Mouse (Mus musculus): ENCODE data around the gene Zfp60. TPM values are rescaled to one million over a fixed set of nuclear protein-coding genes. Genes with fewer than 3 reads are reported as not detected.
"Not testable (repeated sequence)": the region's sequence is repeated elsewhere in the genome, so short reads cannot be mapped to it uniquely, and the experiment has no call there.

Zfp60 gene
- polyA plus RNA-seq, 1 experiment from 2014 or later: 101 TPM

DNA sequence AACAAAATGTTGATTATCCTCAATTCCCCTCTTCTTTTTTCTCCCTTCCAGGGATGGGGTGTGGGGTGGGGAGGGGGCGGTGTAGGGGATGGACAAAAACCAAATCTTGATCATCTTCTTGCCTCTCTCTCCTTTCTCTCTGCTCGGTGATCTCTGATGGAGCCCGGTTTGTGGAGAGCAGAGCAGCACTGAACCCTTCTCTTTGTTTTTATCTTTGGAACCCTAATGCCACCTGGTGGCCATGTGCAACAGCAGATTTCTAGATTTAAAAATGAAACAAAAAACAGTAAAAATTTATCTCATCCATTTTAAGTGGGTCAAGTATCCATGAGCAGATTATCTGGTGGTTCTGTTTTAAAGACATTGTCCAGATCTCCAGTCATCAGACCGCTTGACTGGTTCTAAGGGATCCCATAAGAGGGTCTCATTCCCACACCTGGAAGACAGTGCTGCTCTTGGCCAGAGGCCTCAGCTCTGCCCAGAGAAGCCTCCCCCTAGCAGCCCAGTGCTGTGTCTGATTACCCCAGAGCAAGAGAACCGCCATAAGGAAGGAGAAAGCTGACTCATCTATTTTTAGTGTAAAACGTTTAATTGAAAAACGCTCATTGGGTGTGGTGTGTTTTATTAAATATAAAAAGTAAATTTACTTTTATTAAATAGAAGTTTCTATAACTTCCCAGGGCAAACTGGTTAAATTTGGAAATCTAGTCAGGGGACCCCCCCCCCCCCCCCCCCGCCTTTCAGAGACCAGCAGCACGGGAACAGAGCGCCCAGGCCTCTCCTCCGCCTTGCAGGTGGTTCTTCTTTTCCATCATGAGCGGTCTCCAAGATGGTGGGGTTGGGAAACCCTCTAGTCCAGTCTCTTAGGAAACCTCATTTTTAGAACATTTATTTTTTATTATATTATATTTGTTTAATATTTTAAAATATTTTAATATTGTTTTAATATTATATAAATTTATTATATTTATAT, 5.3 kb upstream of the Zfp60 start:
- peak overlapping the region; percentile 52; the same call in 1 of the 2 replicates for H3K27ac ChIP-seq
- 44% methylated on average over 12 of the region's 12 CpGs for WGBS
- H3K9me3 ChIP-seq (replicated peaks): no peaks in the 10 kb centered on the region
- ATAC-seq (ENCODE audit: low FRiP score): peak; percentile 86
- no peaks in the 10 kb centered on the region for H3K27me3 ChIP-seq
- 0 out of 2 replicates have a peak overlapping the region, but pooled peaks have one; percentile 41 for H3K9ac ChIP-seq
- H3K36me3 ChIP-seq: no peaks in the 10 kb centered on the region
- H3K4me3 ChIP-seq: no peak overlapping the region
- H3K4me1 ChIP-seq: no peaks in the 10 kb centered on the region
- no peak overlapping the region for H3K4me2 ChIP-seq (replicated peaks)

DNA sequence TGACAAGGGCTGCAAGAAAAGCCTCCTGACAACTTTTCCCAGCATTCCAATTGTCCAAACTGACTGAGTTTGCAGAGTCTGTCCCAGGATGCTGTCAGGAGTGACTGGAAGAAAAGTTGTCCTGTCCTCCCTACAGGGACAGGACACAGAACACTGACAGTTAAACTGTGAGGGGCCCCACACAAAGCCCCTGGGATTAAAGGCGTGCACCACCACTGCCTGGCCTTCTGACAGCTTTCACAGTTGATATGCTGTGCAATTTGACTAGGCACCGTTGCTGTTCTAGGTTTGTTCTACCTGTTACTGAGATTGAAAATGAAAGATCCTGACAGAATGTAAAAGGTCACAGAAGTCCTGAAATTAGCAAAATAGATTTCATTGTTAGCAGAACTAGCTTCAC, 3.7 kb upstream of the Zfp60 start:
- H3K4me2 ChIP-seq (replicated peaks): no peak overlapping the region
- H3K4me1 ChIP-seq: peaks cover under 1% of the 10 kb centered on the region; the same call in 1 of the 2 replicates
- no peak overlapping the region for H3K27ac ChIP-seq
- H3K27me3 ChIP-seq: no peaks in the 10 kb centered on the region
- no peak for ATAC-seq (ENCODE audit: low FRiP score)
- no peak overlapping the region for H3K4me3 ChIP-seq
- H3K36me3 ChIP-seq: no peaks in the 10 kb centered on the region
- no peaks in the 10 kb centered on the region for H3K9me3 ChIP-seq (replicated peaks)
- H3K9ac ChIP-seq: no peak overlapping the region
- WGBS: 62% methylated on average over 2 of the region's 2 CpGs

GRCm38 (mm10) chr7:27731946-27732345, 757 bp downstream of the Zfp60 start:
- H3K4me3 ChIP-seq: peak overlapping the region; percentile 60
- peak; percentile 33; the same call in 1 of the 2 replicates for ATAC-seq (ENCODE audit: low FRiP score)
- 3% methylated on average over 12 of the region's 12 CpGs for WGBS

DNA sequence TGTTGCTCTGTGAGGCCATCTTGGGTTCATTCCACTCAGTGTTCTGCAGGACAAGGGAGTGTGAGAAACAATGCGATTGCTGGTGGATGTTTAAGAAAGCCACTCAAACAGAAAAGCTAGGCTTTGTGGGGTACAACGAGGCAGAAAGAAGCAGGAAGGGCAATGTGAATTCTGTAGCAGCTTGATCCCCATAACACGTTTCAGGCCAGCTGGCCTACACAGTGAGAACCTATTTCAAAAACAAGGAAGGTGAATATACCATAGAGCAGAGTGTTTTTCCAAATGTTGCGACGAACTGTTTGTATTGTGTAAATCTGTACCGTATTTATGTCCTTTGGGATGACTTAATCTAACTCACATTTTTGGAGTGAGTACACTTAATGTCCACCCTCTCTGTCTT, 1.3 kb downstream of the Zfp60 start:
- no peaks in the 10 kb centered on the region for H3K27me3 ChIP-seq

More at GRCm38 (mm10) chr7:27731946-27732345, 757 bp downstream of the Zfp60 start:
- Histone ChIP-seq H3K27me3 (no peaks in the 10 kb centered on the region), H3K4me1 (peaks cover 34% of the 10 kb centered on the region), H3K4me2 (replicated peaks) (peak overlapping the region; percentile 71), H3K27ac (peak overlapping the region; percentile 97), H3K9ac (peak overlapping the region; percentile 88), H3K36me3 (no peaks in the 10 kb centered on the region), H3K9me3 (replicated peaks) (no peaks in the 10 kb centered on the region)

DNA sequence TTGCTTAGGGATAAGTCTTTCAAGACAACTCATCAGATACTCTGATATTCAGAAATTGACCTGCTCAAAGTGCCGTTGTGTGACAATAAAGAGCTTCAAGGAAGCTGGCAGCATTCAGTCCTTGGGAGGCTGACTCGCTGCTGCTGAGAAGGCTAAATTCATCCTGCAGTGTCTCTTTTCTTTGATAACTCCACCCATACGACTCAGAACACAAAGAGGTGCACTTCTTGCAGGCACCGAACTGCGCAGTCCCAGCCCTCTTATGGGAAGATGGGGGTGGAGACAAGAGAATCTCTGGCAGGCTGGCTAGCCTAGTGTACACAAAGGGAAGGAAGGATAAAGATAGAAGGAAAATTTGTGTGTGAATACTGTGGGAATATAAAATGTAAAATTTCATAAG, 4.3 kb downstream of the Zfp60 start:
- H3K27ac ChIP-seq: peak overlapping the region; percentile 52
- H3K4me3 ChIP-seq: no peak overlapping the region
- H3K9ac ChIP-seq: no peak overlapping the region
- ATAC-seq (ENCODE audit: low FRiP score): no peak
- no peaks in the 10 kb centered on the region for H3K27me3 ChIP-seq
- H3K36me3 ChIP-seq: peaks cover 26% of the 10 kb centered on the region
- no peaks in the 10 kb centered on the region for H3K9me3 ChIP-seq (replicated peaks)
- H3K4me2 ChIP-seq (replicated peaks): peak overlapping the region; percentile 71
- H3K4me1 ChIP-seq: peaks cover 34% of the 10 kb centered on the region
- WGBS: 36% methylated on average over 5 of the region's 5 CpGs

More for the DNA sequence above, 1.3 kb downstream of the Zfp60 start:
- Histone ChIP-seq H3K4me1 (peaks cover 34% of the 10 kb centered on the region), H3K9me3 (replicated peaks) (no peaks in the 10 kb centered on the region), H3K36me3 (0 out of 2 replicates have a peak, but pooled peaks cover under 1% of the 10 kb centered on the region), H3K4me2 (replicated peaks) (peak overlapping the region; percentile 71), H3K4me3 (peak overlapping the region; percentile 60), H3K9ac (peak overlapping the region; percentile 88), H3K27ac (peak overlapping the region; percentile 97)
- 56% methylated on average over 6 of the region's 6 CpGs for WGBS
- ATAC-seq (ENCODE audit: low FRiP score): no peak

GRCm38 (mm10) chr7:27756351-27757047, 25.3 kb downstream of the Zfp60 start:
- Histone ChIP-seq H3K4me3 (no peak overlapping the region), H3K4me2 (replicated peaks) (peak overlapping the region; percentile 9; the same call in 1 of the 2 replicates), H3K9ac (peak overlapping the region; percentile 1; the same call in 1 of the 2 replicates), H3K27ac (peak overlapping the region; percentile 76), H3K9me3 (replicated peaks) (peaks cover under 1% of the 10 kb centered on the region; the same call in 1 of the 2 replicates), H3K36me3 (peaks cover 13% of the 10 kb centered on the region), H3K27me3 (no peaks in the 10 kb centered on the region), H3K4me1 (peaks cover 10% of the 10 kb centered on the region)
- WGBS: 15% methylated on average over 5 of the region's 5 CpGs
- peak; percentile 55 for ATAC-seq (ENCODE audit: low FRiP score)

GRCm38 (mm10) chr7:27757048-27757375, 25.8 kb downstream of the Zfp60 start:
- no peak overlapping the region for H3K9ac ChIP-seq
- H3K36me3 ChIP-seq: 0 out of 2 replicates have a peak, but pooled peaks cover 9% of the 10 kb centered on the region
- peak; percentile 5; the same call in 1 of the 2 replicates for ATAC-seq (ENCODE audit: low FRiP score)
- no peaks in the 10 kb centered on the region for H3K27me3 ChIP-seq
- H3K4me1 ChIP-seq: peaks cover 10% of the 10 kb centered on the region
- no peak overlapping the region for H3K4me3 ChIP-seq
- no peak overlapping the region for H3K4me2 ChIP-seq (replicated peaks)
- 28% methylated on average over 3 of the region's 3 CpGs for WGBS
- peak overlapping the region; percentile 76 for H3K27ac ChIP-seq
- no peaks in the 10 kb centered on the region for H3K9me3 ChIP-seq (replicated peaks)

DNA sequence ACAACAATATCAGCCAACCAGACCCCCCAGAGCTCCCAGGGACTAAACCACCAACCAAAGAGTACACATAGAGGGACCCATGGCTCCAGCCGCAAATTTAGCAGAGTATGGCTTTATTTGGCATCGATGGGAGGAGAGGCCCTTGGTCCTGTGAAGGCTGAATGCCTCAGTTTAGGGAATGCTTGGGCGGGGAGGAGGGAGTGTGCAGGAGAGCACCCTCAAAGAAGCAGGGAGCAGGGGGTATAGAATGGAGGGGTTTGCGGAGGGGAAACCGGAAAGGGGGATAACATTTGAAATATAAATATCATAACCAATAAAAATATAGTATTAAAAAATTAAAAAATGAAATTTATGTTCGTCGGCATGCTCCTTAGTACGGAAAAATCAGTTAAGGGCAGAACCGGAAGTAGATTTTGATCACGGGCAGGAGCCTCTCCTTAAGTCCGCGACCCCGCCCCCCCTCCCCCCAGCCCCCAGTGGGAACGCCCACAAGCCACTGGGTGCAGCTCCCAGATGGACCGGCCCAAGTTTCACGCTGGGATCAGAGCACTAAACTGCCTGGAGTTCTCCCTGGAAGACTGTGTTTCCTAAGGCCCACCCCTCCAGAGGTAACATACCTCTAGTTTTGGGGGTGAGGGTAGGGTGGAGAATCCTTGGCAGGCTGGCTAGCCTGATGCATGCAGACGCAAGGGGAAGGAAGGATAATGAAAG, 34.1 kb downstream of the Zfp60 start:
- no peak overlapping the region for H3K27ac ChIP-seq
- no peaks in the 10 kb centered on the region for H3K9me3 ChIP-seq (replicated peaks)
- ATAC-seq (ENCODE audit: low FRiP score): no peak
- no peaks in the 10 kb centered on the region for H3K27me3 ChIP-seq
- peak overlapping the region; percentile 54 for H3K4me2 ChIP-seq (replicated peaks)
- 10% methylated on average over 17 of the region's 17 CpGs for WGBS
- no peak overlapping the region for H3K9ac ChIP-seq
- H3K4me1 ChIP-seq: no peaks in the 10 kb centered on the region
- no peaks in the 10 kb centered on the region for H3K36me3 ChIP-seq
- H3K4me3 ChIP-seq: peak overlapping the region; percentile 22

DNA sequence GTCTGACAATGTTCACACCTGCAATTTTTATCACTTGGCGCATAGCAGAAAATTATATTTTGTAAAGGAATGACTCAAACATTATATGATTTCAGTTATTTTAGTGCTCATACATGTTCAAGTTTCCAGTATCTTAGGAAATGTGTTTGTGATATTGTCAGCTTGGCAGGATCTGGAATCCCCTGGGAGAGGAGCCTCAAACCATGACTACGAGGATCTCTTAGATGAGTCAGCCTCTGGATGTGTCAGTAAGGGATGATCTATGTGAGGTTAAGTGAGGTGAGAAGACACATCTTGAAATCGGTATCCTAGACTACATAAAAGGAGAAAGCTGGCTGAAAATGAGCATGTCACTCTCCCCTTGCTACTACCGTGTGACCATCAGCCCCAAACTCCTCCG, 58.1 kb downstream of the Zfp60 start:
- WGBS: 86% methylated on average over 5 of the region's 5 CpGs
- peaks cover 20% of the 10 kb centered on the region for H3K9me3 ChIP-seq (replicated peaks)
- H3K27ac ChIP-seq: no peak overlapping the region
- no peak for ATAC-seq (ENCODE audit: low FRiP score)
- no peak overlapping the region for H3K4me3 ChIP-seq
- no peak overlapping the region for H3K9ac ChIP-seq
- no peaks in the 10 kb centered on the region for H3K36me3 ChIP-seq
- no peaks in the 10 kb centered on the region for H3K4me1 ChIP-seq
- no peaks in the 10 kb centered on the region for H3K27me3 ChIP-seq
- no peak overlapping the region for H3K4me2 ChIP-seq (replicated peaks)

- not testable (repeated sequence) for H3K27ac ChIP-seq; H3K36me3 ChIP-seq; H3K9me3 ChIP-seq (replicated peaks); H3K9ac ChIP-seq; H3K4me3 ChIP-seq; H3K27me3 ChIP-seq; H3K4me2 ChIP-seq (replicated peaks); ATAC-seq (ENCODE audit: low FRiP score)
- 0 out of 2 replicates have a peak, but pooled peaks cover 11% of the 10 kb centered on the region for H3K4me1 ChIP-seq
- 73% methylated on average over 3 of the region's 3 CpGs for WGBS
Observed at GRCm38 (mm10) chr7:27793865-27794264, 62.7 kb downstream of the Zfp60 start.

- H3K4me2 ChIP-seq (replicated peaks): no peak overlapping the region
- peak overlapping the region; percentile 49; the same call in 1 of the 2 replicates for H3K27ac ChIP-seq
- H3K4me3 ChIP-seq: no peak overlapping the region
- H3K4me1 ChIP-seq: 0 out of 2 replicates have a peak, but pooled peaks cover 13% of the 10 kb centered on the region
- no peaks in the 10 kb centered on the region for H3K27me3 ChIP-seq
- no peaks in the 10 kb centered on the region for H3K9me3 ChIP-seq (replicated peaks)
- no peaks in the 10 kb centered on the region for H3K36me3 ChIP-seq
- no peak overlapping the region for H3K9ac ChIP-seq
- no peak for ATAC-seq (ENCODE audit: low FRiP score)
Observed at GRCm38 (mm10) chr7:27794566-27794965, 63.4 kb downstream of the Zfp60 start.
